Mouse (Mus musculus) erythroblast, embryonic 14.5 days (primary cell): ENCODE data around the gene Zmynd19.

ENCODE experiments used
- GATA1 ChIP-seq: IDR thresholded peaks from 2 replicates; pipeline ENCODE4 v1.6.1; 2012; ENCODE audit warnings: low read length, inconsistent platforms, mixed read lengths
- TAL1 ChIP-seq: IDR thresholded peaks from 3 replicates; pipeline ENCODE4 v1.6.1; 2012; ENCODE audit warnings: low read length, inconsistent platforms, mixed read lengths

DNA sequence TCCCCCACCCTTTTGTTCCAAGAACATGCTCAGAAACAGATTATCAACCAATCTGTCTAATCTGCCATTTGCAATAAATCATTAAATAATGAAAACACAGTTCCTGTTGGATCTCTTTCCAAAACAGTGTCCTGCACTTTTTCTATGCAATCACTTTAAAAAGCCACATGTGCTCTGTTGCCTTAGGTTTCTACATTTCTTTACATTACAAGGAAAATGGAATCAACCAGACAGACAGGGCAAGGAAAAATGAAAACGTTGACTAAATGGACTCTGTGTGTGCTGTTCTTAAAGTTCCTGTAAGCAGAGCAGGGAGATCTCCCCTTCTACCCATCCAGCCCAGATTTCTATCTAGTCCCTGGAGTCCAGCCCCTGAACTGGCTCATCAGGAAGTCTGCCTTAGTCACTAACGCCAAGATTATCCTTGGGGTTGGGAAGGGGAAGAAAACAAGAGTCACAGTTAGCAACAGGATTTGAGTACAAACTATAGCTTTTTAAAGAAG lies 43.9 kb upstream of the Zmynd19 start:
- TF ChIP-seq GATA1 (no peak), TAL1 (no peak)
